Mouse (Mus musculus): ENCODE measurements at regions not wholly inside any gene's neighbourhood (a gene's known extent, or its start where the extent isn't known, plus 50 kb on each side); places are given as distances from the start of the nearest gene placed in this dataset.
"Not testable (repeated sequence)": the region's sequence is repeated elsewhere in the genome, so short reads cannot be mapped to it uniquely, and the experiment has no call there.

GRCm38 (mm10) chr8:17888598-17888997 is 1089.5 kb downstream of the Defb40 start:
- H3K36me3 ChIP-seq (ENCODE audit: control insufficient read depth, insufficient read depth); H3K9me3 ChIP-seq (replicated peaks; ENCODE audit: control insufficient read depth, low read length); H3K4me3 ChIP-seq (ENCODE audit: low read depth, low read length); H3K9ac ChIP-seq (ENCODE audit: low read depth, low read length); H3K27ac ChIP-seq (ENCODE audit: low read length); ATAC-seq (ENCODE audit: low read depth); H3K27me3 ChIP-seq (ENCODE audit: control insufficient read depth, insufficient read depth, low read depth, low read length); H3K4me2 ChIP-seq (ENCODE audit: low read depth, low read length); H3K4me1 ChIP-seq (ENCODE audit: control insufficient read depth, low read depth, low read length): not testable (repeated sequence)
- WGBS (ENCODE audit: insufficient replicate concordance) = 44% methylated on average over 5 of the region's 5 CpGs

- Histone ChIP-seq H3K9ac (ENCODE audit: low read depth, low read length) (no peak overlapping the region), H3K4me3 (ENCODE audit: low read depth, low read length) (no peak overlapping the region), H3K36me3 (ENCODE audit: control insufficient read depth, insufficient read depth) (no peaks in the 10 kb centered on the region), H3K4me1 (ENCODE audit: control insufficient read depth, low read depth, low read length) (no peaks in the 10 kb centered on the region), H3K27ac (ENCODE audit: low read length) (no peak overlapping the region), H3K4me2 (ENCODE audit: low read depth, low read length) (no peak overlapping the region), H3K27me3 (ENCODE audit: control insufficient read depth, insufficient read depth, low read depth, low read length) (no peaks in the 10 kb centered on the region), H3K9me3 (replicated peaks; ENCODE audit: control insufficient read depth, low read length) (no peaks in the 10 kb centered on the region)
- ATAC-seq (ENCODE audit: low read depth) = no peak
- WGBS (ENCODE audit: insufficient replicate concordance) = 49% methylated on average over 2 of the region's 2 CpGs
Measured at GRCm38 (mm10) chr8:17863388-17863787, 1114.7 kb downstream of the Defb40 start.

Data from liver, embryonic 16.5 days (tissue).